Mouse (Mus musculus) cerebellum, adult 2 months (tissue): Measurements from ENCODE around the gene Invs. TPM values are rescaled to one million over a fixed set of nuclear protein-coding genes. Genes with fewer than 3 reads are reported as not detected.

Source experiments
- DNase-seq, 2 experiments: peaks; one replicate each; pipeline ENCODE4 v3.0.0; 2021
- H3K27ac ChIP-seq: fragments of 200-500 bp; 2 replicates; pipeline ENCODE4 v1.5.1; 2012; ENCODE audit warnings: low read length, control low read depth, inconsistent platforms; ENCODE audit not compliant: insufficient read depth
- H3K27me3 ChIP-seq: fragments of 200-500 bp; 2 replicates; pipeline ENCODE4 v1.6.1; 2012; ENCODE audit warnings: inconsistent platforms, mild to moderate bottlenecking, low read length, moderate library complexity; ENCODE audit not compliant: control insufficient read depth, insufficient read depth
- H3K4me1 ChIP-seq: fragments of 200-500 bp; 2 replicates; pipeline ENCODE4 v1.6.1; 2011; ENCODE audit warnings: low read length; ENCODE audit not compliant: control insufficient read depth, insufficient read depth
- H3K4me3 ChIP-seq: fragments of 200-500 bp; replicated peaks from 2 replicates; pipeline ENCODE3; 2011; ENCODE audit warnings: mild to moderate bottlenecking, low read depth, low read length, control low read depth; ENCODE audit not compliant: insufficient read depth
- CTCF ChIP-seq: fragments of 200-500 bp; IDR thresholded peaks from 2 replicates; pipeline ENCODE4 v1.5.1; 2011; ENCODE audit warnings: low read depth, mild to moderate bottlenecking, control low read depth, low read length, moderate library complexity, borderline replicate concordance; ENCODE audit not compliant: insufficient read depth
- POLR2A ChIP-seq: fragments of 200-500 bp; IDR thresholded peaks from 2 replicates; pipeline ENCODE4 v1.6.1; 2011; ENCODE audit warnings: low read length, control low read depth, borderline replicate concordance; ENCODE audit not compliant: insufficient read depth
- WGBS: fragments of 180-500 bp; shearing (Covaris S2); methylation state at CpG from one replicate; pipeline ENCODE4 v1.1.7; 2018; 5-methylcytosine and 5-hydroxymethylcytosine counted together
- polyA plus RNA-seq: library from polyadenylated mRNA; depleted of rRNA; stranded (reverse); fragments of >200 nt; gene quantifications from 2 replicates; pipeline ENCODE4 v1.2.3, GENCODE M21; 2012

Invs gene
- polyA plus RNA-seq, 1 experiment, result 7.0 TPM

GRCm38 (mm10) chr4:48267683-48268082, 11.9 kb upstream of the Invs start:
- Histone ChIP-seq H3K4me1 (peaks cover 4% of the 10 kb centered on the region; the same call in 1 of the 2 replicates), H3K27ac (no peak overlapping the region), H3K27me3 (no peaks in the 10 kb centered on the region), H3K4me3 (no peak overlapping the region)
- no peak for TF ChIP-seq CTCF
- TF ChIP-seq POLR2A, result no peak
- no peak for DNase-seq
- 90% methylated on average over 3 of the region's 3 CpGs for WGBS

GRCm38 (mm10) chr4:48268127-48268526, 11.4 kb upstream of the Invs start:
- WGBS, result 84% methylated on average over 1 of the region's 1 CpGs
- Histone ChIP-seq H3K27me3 (no peaks in the 10 kb centered on the region), H3K4me1 (peaks cover 4% of the 10 kb centered on the region; the same call in 1 of the 2 replicates), H3K27ac (no peak overlapping the region), H3K4me3 (no peak overlapping the region)
- no peak for DNase-seq
- TF ChIP-seq POLR2A (no peak), CTCF (no peak)

- H3K4me1 ChIP-seq, result peaks cover 4% of the 10 kb centered on the region
- TF ChIP-seq POLR2A, result no peak
- no peak for TF ChIP-seq CTCF
- H3K4me3 ChIP-seq, result no peak overlapping the region
- no peak overlapping the region for H3K27ac ChIP-seq
- H3K27me3 ChIP-seq, result no peaks in the 10 kb centered on the region
- DNase-seq, result no peak
Measured at GRCm38 (mm10) chr4:48270532-48270931, 9.0 kb upstream of the Invs start.

GRCm38 (mm10) chr4:48271838-48272237, 7.7 kb upstream of the Invs start:
- Histone ChIP-seq H3K4me3 (no peak overlapping the region), H3K27ac (no peak overlapping the region), H3K4me1 (peaks cover 4% of the 10 kb centered on the region), H3K27me3 (no peaks in the 10 kb centered on the region)
- no peak for TF ChIP-seq POLR2A
- TF ChIP-seq CTCF, result no peak
- DNase-seq, result no peak
- 69% methylated on average over 5 of the region's 5 CpGs for whole genome bisulfite sequencing

- no peak overlapping the region for H3K4me3 ChIP-seq
- DNase-seq, result no peak
- WGBS, result 90% methylated on average over 7 of the region's 7 CpGs
Measured at GRCm38 (mm10) chr4:48273119-48273829, 6.3 kb upstream of the Invs start.

GRCm38 (mm10) chr4:48275736-48276135, 3.8 kb upstream of the Invs start:
- TF ChIP-seq POLR2A (no peak), CTCF (no peak)
- Histone ChIP-seq H3K4me1 (peaks cover 8% of the 10 kb centered on the region), H3K27me3 (no peaks in the 10 kb centered on the region), H3K4me3 (no peak overlapping the region), H3K27ac (no peak overlapping the region)
- DNase-seq, result peak in 1 of 2 experiments; percentile 16
- 35% methylated on average over 3 of the region's 3 CpGs for WGBS

More at GRCm38 (mm10) chr4:48273119-48273829, 6.3 kb upstream of the Invs start:
- Histone ChIP-seq H3K27ac (no peak overlapping the region), H3K4me1 (peaks cover 4% of the 10 kb centered on the region), H3K27me3 (no peaks in the 10 kb centered on the region)
- TF ChIP-seq POLR2A, result no peak
- no peak for TF ChIP-seq CTCF

GRCm38 (mm10) chr4:48277011-48277410, 2.5 kb upstream of the Invs start:
- WGBS, result 76% methylated on average over 3 of the region's 3 CpGs
- H3K4me3 ChIP-seq, result no peak overlapping the region
- no peak overlapping the region for H3K27ac ChIP-seq
- DNase-seq, result no peak
- no peaks in the 10 kb centered on the region for H3K27me3 ChIP-seq
- TF ChIP-seq POLR2A (no peak), CTCF (no peak)
- peaks cover 4% of the 10 kb centered on the region for H3K4me1 ChIP-seq
